Mouse (Mus musculus) spleen, adult 2 months (tissue): Measurements from ENCODE around the gene Olfr1424.
A peak's percentile ranks its signal among the peaks of the same experiment; 100 is the strongest.

Experiments used
- CTCF ChIP-seq: fragments of 200-500 bp; IDR thresholded peaks from 2 replicates; pipeline ENCODE4 v1.5.1; 2011; ENCODE audit warnings: mild to moderate bottlenecking, inconsistent platforms; ENCODE audit not compliant: insufficient read depth, insufficient read length, insufficient replicate concordance; ENCODE audit errors: extremely low read depth
- POLR2A ChIP-seq: fragments of 200-500 bp; IDR thresholded peaks from 2 replicates; pipeline ENCODE4 v1.6.1; 2011; ENCODE audit warnings: low read depth, low read length, inconsistent platforms

GRCm38 (mm10) chr19:12011560-12012556, 50.6 kb downstream of the Olfr1424 start:
- TF ChIP-seq POLR2A (no peak), CTCF (peak; percentile 82)
